Mouse (Mus musculus) left cerebral cortex, postnatal 36 days (tissue): ENCODE measurements at regions not wholly inside any gene's neighbourhood (a gene's known extent, or its start where the extent isn't known, plus 50 kb on each side); places are given as distances from the start of the nearest gene placed in this dataset.
"Not testable (repeated sequence)": the region's sequence is repeated elsewhere in the genome, so short reads cannot be mapped to it uniquely, and the experiment has no call there.

Source experiments
- DNase-seq, 2 experiments: peaks; one replicate each; pipeline ENCODE4 v3.0.0; 2021 to 2022; ENCODE audit warnings: low spot score in 2 of 2, mixed read lengths in 1 of 2
- intact Hi-C: fragments of 180-260 bp; cut with DNase I; formaldehyde crosslinking; loops from one replicate; pipeline ENCODE4 v1.15.1; 2025

DNA sequence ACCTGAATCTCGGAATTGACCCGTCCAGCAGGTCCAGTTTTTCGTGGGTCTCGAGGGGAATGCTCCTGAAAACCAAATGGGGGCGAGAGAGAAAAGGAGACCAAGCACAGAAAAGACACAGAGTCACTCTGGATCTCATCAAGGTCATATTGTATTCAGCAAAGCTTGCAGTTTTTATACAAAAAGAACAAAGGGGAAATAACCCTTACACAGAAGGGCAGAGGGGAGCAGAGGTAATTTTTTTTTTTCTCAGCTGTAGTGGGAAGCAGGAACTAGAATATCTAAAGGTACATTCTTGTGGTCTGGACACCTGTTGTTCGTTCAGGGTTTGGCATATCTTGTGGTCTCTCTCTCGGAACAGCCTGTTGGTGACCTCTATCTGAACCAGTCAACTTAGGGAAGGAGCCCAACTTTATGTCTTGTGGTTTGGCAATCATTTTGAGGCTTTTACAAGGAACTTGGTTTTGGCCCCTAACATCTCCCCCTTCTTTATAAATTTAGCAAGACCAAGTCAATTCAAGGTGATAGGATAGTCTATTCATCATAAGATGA, 1645.9 kb upstream of the Cdh9 start:
- intact Hi-C loops: no loop called here
- DNase-seq: no peak

DNA sequence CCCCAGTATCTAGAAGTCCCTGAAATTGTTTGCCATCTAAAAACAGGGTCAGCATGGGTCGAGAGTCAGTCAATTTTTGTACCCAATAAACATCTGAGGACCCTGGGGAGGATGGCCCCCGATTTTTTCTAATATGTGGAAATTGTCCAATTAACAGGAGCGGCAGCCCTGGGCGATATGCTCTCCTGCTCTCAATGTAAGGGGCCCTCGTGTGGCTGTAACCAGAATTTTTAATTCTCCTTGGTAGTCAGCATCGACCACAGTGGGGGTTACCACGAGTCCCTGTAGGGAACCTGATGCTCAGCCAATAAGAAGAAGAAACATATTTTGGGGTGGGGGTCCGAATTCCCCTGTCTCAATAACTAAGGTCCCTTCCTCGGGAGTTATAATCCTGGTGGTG, 1639.9 kb upstream of the Cdh9 start:
- intact Hi-C loops, DNase-seq: not testable (repeated sequence)

DNA sequence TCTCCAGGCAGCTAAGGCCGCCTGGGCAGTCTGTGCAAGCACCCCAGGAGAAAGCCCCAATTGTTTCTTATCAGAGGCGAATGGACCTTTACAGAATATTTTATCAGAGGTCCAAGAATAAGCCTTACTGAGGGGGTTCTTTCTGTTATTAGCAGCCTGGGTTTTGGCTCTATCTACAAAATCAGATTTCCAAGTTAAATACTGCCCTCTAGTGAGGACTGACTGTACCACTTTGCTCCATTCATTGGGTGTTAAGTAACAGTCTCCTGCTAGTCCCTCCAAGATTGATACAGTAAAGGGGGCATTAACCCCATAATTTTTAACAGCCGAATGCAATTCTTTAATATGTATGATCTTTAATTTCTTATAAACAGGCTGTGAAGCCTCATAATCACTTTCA, 1638.8 kb upstream of the Cdh9 start:
- intact Hi-C loops: loop anchor here (10.0 kb wide), 1 partner anchor 465 kb away; no protein-coding TSS in a partner anchor
- DNase-seq: not testable (repeated sequence)

DNA sequence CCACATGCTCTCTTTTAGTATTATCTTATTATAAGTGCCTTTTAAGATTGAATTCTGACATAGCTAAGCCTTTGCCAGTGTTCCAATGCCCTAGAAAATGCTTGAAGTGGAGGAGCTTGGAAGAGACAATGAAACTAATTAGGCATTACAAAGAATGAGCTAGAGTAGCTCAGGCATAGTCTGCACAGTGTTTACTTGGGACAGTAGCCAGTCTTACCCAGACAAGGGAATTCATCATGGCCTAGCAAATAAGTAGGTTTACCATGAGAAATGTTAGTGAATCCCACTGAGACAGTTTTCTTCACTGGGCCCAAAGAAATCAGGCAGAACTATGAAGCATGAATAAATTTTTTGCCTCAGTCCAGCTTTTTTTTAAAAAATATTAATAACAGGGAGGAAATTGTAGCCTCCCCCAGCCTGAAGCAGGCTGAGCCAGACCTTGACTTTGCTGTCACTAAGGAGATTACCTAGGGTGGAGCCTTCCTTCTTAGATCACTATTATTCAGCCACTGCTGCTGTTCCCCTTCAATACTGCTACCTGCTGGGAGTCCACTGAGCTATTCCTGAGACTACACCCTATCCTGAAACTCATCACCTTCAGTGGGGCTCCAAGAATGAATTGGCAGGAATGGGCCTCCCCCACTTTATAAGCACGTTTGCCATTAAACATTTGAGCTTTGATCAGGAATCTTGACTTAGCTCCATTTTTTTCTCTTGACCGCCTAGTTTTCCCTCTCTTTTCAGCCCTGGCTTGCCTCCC, 1636.8 kb upstream of the Cdh9 start:
- DNase-seq: no peak
- intact Hi-C loops: loop anchor here (10.0 kb wide), 1 partner anchor 467 kb away; no protein-coding TSS in a partner anchor

- no peak for DNase-seq
- intact Hi-C loops: loop anchor here (10.0 kb wide), 1 partner anchor 473 kb away; no protein-coding TSS in a partner anchor
Observed at GRCm38 (mm10) chr15:15097391-15097790, 1631.2 kb upstream of the Cdh9 start.

- intact Hi-C loops: no loop called here
- no peak for DNase-seq
Observed at GRCm38 (mm10) chr15:15102185-15102584, 1626.4 kb upstream of the Cdh9 start.

DNA sequence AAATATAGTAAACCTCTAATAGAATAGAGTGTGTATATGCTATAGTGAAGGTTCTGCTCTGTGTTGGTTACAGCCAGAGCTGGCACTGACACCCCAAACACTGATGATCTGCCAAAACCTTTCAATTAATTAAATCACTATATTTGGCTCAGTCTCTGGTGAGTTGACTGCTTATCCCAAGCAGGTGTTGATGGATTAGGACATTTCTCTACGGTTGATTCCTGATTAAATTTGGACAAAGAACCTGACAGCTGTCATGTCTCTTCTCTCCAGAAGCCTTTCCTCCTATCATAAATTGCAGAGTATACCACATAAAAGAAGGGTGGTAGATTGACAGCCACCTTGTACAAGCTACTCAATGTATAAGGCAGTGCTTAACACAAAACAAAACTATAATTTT, 1608.4 kb upstream of the Cdh9 start:
- intact Hi-C loops: no loop called here
- DNase-seq: no peak

- intact Hi-C loops: no loop called here
- DNase-seq: no peak
Observed at GRCm38 (mm10) chr15:15148791-15149190, 1579.8 kb upstream of the Cdh9 start.

DNA sequence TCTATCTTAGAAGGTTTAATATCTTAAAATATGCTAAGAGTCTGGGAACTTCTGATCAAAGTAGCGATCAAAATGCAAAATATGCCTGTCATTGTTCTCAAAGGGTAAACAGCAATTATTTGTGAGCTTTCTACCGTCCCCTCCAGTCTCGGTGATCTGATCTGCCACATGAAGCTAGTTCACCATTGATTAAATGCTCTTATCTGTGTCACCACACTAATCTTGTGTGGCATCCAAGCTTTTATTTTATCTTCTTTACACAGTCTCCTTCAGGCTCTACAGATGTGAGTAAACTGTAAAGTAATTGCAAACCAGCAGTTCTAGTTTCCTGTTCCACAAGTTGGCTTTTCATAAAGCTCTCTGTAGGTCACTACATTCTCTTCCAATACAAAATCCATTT, 1573.1 kb upstream of the Cdh9 start:
- DNase-seq: no peak
- intact Hi-C loops: no loop called here

GRCm38 (mm10) chr15:15170387-15170786, 1558.2 kb upstream of the Cdh9 start:
- intact Hi-C loops: no loop called here
- no peak for DNase-seq

DNA sequence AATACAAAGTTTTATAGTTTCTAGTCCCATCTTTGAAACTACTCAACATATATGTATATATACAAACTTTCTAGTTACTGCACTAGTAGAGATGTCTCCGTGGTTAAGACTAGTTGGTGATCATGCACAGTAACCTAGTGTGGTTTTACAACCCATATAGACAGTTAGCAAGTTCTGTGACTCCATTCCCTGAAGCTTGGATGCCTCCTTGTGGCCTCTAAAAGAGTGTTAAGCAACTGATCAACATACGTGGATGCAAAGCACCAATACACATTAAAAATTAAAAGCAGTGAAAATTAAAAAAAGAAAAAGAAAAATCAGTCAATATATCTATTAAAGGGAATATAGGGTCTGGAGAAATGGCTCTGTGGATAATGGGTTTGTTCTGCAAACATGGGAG, 1508.3 kb upstream of the Cdh9 start:
- intact Hi-C loops: loop anchor here (5.0 kb wide), 1 partner anchor 593 kb away; no protein-coding TSS in a partner anchor
- DNase-seq: no peak

- DNase-seq: no peak
- intact Hi-C loops: no loop called here
Observed at GRCm38 (mm10) chr15:15229926-15230325, 1498.6 kb upstream of the Cdh9 start.

GRCm38 (mm10) chr15:15238309-15238708, 1490.2 kb upstream of the Cdh9 start:
- no peak for DNase-seq
- intact Hi-C loops: loop anchor here (5.0 kb wide), 1 partner anchor 1834 kb away; no protein-coding TSS in a partner anchor
